Mouse (Mus musculus) spleen, adult 2 months (tissue): Measurements from ENCODE around the gene Myo16. TPM values are rescaled to one million over a fixed set of nuclear protein-coding genes. Genes with fewer than 3 reads are reported as not detected.

Experiments used
- DNase-seq, 2 experiments: peaks; one replicate each; pipeline versions ENCODE4 v3.0.0 to v3.0.0-alpha.2; 2012 to 2021; ENCODE audit warnings: low spot score in 2 of 2, low read depth in 1 of 2
- H3K27ac ChIP-seq: fragments of 200-500 bp; 2 replicates; pipeline ENCODE4 v1.5.1; 2012; ENCODE audit warnings: low read length, inconsistent platforms; ENCODE audit not compliant: insufficient read depth
- H3K27me3 ChIP-seq: fragments of 200-500 bp; 2 replicates; pipeline ENCODE4 v1.6.1; 2012; ENCODE audit warnings: mild to moderate bottlenecking, moderate library complexity, low read length, inconsistent platforms; ENCODE audit not compliant: control insufficient read depth, insufficient read depth
- H3K36me3 ChIP-seq: fragments of 200-500 bp; 2 replicates; pipeline ENCODE4 v1.6.1; 2012; ENCODE audit warnings: mild to moderate bottlenecking, low read length, inconsistent platforms; ENCODE audit not compliant: control insufficient read depth, insufficient read depth
- H3K4me1 ChIP-seq: fragments of 200-500 bp; 2 replicates; pipeline ENCODE4 v1.6.1; 2011; ENCODE audit warnings: inconsistent platforms; ENCODE audit not compliant: control insufficient read depth, insufficient read depth, insufficient read length
- H3K4me3 ChIP-seq: fragments of 200-500 bp; 2 replicates; pipeline ENCODE4 v1.5.1; 2011; ENCODE audit warnings: mild to moderate bottlenecking, inconsistent platforms; ENCODE audit not compliant: insufficient read depth, insufficient read length; ENCODE audit errors: extremely low read depth
- CTCF ChIP-seq: fragments of 200-500 bp; IDR thresholded peaks from 2 replicates; pipeline ENCODE4 v1.5.1; 2011; ENCODE audit warnings: mild to moderate bottlenecking, inconsistent platforms; ENCODE audit not compliant: insufficient read depth, insufficient read length, insufficient replicate concordance; ENCODE audit errors: extremely low read depth
- POLR2A ChIP-seq: fragments of 200-500 bp; IDR thresholded peaks from 2 replicates; pipeline ENCODE4 v1.6.1; 2011; ENCODE audit warnings: low read depth, low read length, inconsistent platforms
- WGBS: fragments of 180-500 bp; shearing (Covaris S2); methylation state at CpG from one replicate; pipeline ENCODE4 v1.1.7; 2018; 5-methylcytosine and 5-hydroxymethylcytosine counted together
- polyA plus RNA-seq: library from polyadenylated mRNA; depleted of rRNA; stranded (reverse); fragments of >200 nt; gene quantifications from 2 replicates; pipeline ENCODE4 v1.2.3, GENCODE M21; 2012

The Myo16 gene
- polyA plus RNA-seq, 1 experiment, result 0.39 TPM

DNA sequence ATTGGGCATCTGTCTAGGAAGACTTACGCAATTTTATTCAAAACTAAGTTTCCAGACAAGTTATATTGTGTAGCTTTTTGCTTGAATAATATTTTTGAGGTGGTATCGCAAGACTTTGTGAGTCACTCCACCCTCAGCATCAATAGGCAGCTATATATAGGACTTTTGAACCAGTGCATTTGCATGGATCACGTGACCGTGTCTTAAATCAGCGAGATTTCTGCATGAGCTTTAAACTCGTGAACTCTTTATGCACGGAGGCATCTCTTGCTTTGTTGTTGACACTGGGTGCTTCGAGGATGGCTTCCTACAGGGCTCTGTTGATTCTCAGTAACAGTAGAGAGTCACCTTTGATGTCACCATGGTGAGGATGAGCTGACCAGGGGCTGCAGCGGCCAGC, 262.2 kb downstream of the Myo16 start:
- DNase-seq, result no peak
- Histone ChIP-seq H3K4me3 (no peak overlapping the region), H3K27me3 (no peaks in the 10 kb centered on the region), H3K4me1 (no peaks in the 10 kb centered on the region), H3K36me3 (no peaks in the 10 kb centered on the region), H3K27ac (no peak overlapping the region)
- WGBS, result 75% methylated on average over 9 of the region's 9 CpGs
- TF ChIP-seq CTCF (no peak), POLR2A (no peak)

DNA sequence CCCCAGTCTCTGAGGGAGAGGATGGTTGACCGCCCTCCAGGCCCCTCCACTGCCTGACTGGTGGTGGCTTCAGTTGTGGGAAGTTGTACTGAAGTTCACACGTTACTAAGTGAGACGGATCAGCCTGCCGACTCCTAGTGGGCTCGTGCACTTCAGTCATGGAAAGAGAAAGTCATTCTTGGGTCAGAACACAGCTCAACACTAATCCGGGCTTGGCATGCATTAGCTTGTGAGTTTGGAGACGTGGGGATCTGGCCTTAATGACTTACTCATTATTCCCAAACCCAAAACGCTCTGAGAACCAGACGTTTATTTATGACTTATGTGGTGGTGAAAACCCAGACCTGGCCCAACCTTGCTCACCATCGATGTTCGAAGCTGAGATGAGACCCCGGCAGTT, 263.1 kb downstream of the Myo16 start:
- Histone ChIP-seq H3K4me1 (no peaks in the 10 kb centered on the region), H3K4me3 (no peak overlapping the region), H3K36me3 (no peaks in the 10 kb centered on the region), H3K27ac (no peak overlapping the region), H3K27me3 (no peaks in the 10 kb centered on the region)
- no peak for TF ChIP-seq CTCF
- TF ChIP-seq POLR2A, result no peak
- 86% methylated on average over 12 of the region's 12 CpGs for WGBS
- DNase-seq, result no peak

GRCm38 (mm10) chr8:10417281-10417680, 263.6 kb downstream of the Myo16 start:
- 88% methylated on average over 6 of the region's 6 CpGs for WGBS
- Histone ChIP-seq H3K4me3 (no peak overlapping the region), H3K4me1 (no peaks in the 10 kb centered on the region), H3K27ac (no peak overlapping the region), H3K27me3 (no peaks in the 10 kb centered on the region), H3K36me3 (no peaks in the 10 kb centered on the region)
- TF ChIP-seq POLR2A (no peak), CTCF (no peak)
- no peak for DNase-seq

- no peak for DNase-seq
- no peaks in the 10 kb centered on the region for H3K27me3 ChIP-seq
- WGBS, result 85% methylated on average over 8 of the region's 8 CpGs
- H3K4me1 ChIP-seq, result no peaks in the 10 kb centered on the region
- no peak overlapping the region for H3K27ac ChIP-seq
- H3K4me3 ChIP-seq, result no peak overlapping the region
- TF ChIP-seq CTCF (no peak), POLR2A (no peak)
- no peaks in the 10 kb centered on the region for H3K36me3 ChIP-seq
These were observed 264.3 kb downstream of the Myo16 start for GRCm38 (mm10) chr8:10418013-10418412.

DNA sequence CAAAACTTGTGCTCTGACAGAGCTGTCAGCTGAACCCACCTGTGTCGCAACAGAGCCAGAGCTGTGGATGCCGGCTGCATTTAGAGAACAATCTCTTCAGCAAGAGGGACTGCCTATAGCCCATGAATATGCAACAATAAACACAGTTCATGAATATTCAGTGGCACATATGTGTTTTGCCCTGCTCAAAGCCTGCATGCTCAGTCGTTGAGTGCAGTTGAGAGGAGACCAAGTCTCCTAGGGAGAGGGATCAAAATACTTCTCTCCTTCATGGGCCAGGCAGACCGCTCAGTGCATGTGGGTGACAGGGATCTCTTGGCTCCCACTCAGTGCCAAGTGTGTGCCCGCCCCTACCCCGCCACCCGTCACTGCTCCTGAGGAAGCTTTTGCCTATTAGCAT, 265.3 kb downstream of the Myo16 start:
- no peaks in the 10 kb centered on the region for H3K4me1 ChIP-seq
- H3K4me3 ChIP-seq, result no peak overlapping the region
- H3K27ac ChIP-seq, result no peak overlapping the region
- no peak for DNase-seq
- H3K36me3 ChIP-seq, result no peaks in the 10 kb centered on the region
- WGBS, result 78% methylated on average over 7 of the region's 7 CpGs
- TF ChIP-seq POLR2A, result no peak
- no peak for TF ChIP-seq CTCF
- no peaks in the 10 kb centered on the region for H3K27me3 ChIP-seq

DNA sequence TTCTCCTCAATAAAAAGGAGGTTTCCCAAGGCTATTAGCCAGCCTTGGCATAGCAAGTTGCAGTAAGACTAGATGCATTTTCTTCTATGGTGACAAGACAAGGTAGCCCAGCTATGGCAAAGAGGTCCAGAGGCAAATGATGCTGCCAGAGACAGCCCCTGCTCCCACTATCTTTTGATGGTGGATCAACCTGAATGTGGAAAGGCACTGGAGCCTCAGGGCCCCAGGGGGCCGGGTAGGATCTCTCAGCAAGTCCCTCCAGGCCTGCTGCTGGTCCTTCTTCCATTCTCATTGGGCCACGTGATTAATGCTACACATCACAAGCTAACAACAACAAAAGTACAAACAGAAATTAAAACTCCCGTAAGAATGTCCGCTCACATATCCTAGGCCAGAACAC, 266.0 kb downstream of the Myo16 start:
- H3K27me3 ChIP-seq, result no peaks in the 10 kb centered on the region
- H3K36me3 ChIP-seq, result no peaks in the 10 kb centered on the region
- no peaks in the 10 kb centered on the region for H3K4me1 ChIP-seq
- DNase-seq, result no peak
- no peak overlapping the region for H3K4me3 ChIP-seq
- no peak for TF ChIP-seq POLR2A
- TF ChIP-seq CTCF, result no peak
- WGBS, result 75% methylated on average over 4 of the region's 4 CpGs
- no peak overlapping the region for H3K27ac ChIP-seq

DNA sequence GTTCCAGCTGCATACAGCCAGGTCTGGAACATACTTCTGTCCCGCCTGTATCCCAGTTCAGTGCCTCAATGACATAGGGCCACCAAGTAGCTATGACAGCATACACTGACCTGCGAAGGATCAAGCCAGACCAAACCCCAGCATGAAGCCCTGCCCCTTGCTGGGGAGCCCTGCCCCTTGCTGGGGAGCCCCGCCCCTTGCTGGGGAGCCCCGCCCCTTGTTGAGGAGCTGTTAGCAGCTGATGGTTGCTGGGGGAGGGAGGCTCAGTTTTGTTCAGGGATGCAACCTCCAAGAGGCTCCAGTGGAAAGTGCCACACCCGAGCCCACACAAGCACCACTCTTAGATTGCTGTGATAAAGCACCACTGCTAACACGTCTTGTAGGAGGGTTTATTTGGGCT, 266.8 kb downstream of the Myo16 start:
- WGBS, result 75% methylated on average over 6 of the region's 6 CpGs
- no peaks in the 10 kb centered on the region for H3K4me1 ChIP-seq
- H3K27ac ChIP-seq, result no peak overlapping the region
- no peak overlapping the region for H3K4me3 ChIP-seq
- TF ChIP-seq CTCF (no peak), POLR2A (no peak)
- no peaks in the 10 kb centered on the region for H3K27me3 ChIP-seq
- H3K36me3 ChIP-seq, result no peaks in the 10 kb centered on the region
- DNase-seq, result no peak

GRCm38 (mm10) chr8:10421516-10422090, 267.9 kb downstream of the Myo16 start:
- Histone ChIP-seq H3K4me1 (no peaks in the 10 kb centered on the region), H3K4me3 (no peak overlapping the region), H3K27me3 (no peaks in the 10 kb centered on the region), H3K36me3 (no peaks in the 10 kb centered on the region), H3K27ac (no peak overlapping the region)
- TF ChIP-seq CTCF (no peak), POLR2A (no peak)
- whole genome bisulfite sequencing, result 89% methylated on average over 9 of the region's 9 CpGs
- no peak for DNase-seq
